Mouse (Mus musculus): Measurements from ENCODE around the gene Nmrk1.

DNA sequence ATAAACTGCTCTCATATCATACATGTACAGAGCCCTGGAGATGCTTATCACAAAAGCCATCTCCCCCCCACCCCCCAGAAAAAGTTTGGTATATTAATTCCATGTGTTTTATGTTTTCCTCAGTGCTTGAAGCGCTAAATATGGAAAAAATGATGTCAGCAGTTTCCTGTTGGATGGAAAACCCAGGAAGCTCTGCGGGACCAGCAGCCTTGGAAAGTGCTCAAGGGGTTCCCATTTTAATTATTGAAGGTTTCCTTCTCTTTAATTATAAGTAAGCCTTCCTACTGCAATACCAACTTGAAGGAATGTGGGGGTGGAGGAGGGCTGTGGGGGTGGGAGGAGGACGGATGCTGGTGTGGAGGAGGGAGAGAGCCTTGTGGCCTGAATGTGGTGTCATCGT, 9.3 kb downstream of the Nmrk1 start:
- TF ChIP-seq POLR2A (IDR thresholded peaks at IDR 0.05; ENCODE audit: borderline replicate concordance, insufficient read depth, low read length) (no peak), CTCF (IDR thresholded peaks at IDR 0.05; ENCODE audit: borderline replicate concordance, insufficient read depth, low read depth, low read length) (no peak)
